Mouse (Mus musculus) small intestine, adult 2 months (tissue): ENCODE data around the gene Knstrn.

Source experiments
- CTCF ChIP-seq: fragments of 200-500 bp; IDR thresholded peaks from 2 replicates; pipeline ENCODE4 v1.5.1; 2012; ENCODE audit warnings: low read depth, mild to moderate bottlenecking, control low read depth, inconsistent platforms, low read length, moderate library complexity, mixed read lengths; ENCODE audit not compliant: insufficient replicate concordance, insufficient read length; ENCODE audit errors: extremely low read depth
- POLR2A ChIP-seq: fragments of 200-500 bp; IDR thresholded peaks from 2 replicates; pipeline ENCODE4 v1.6.1; 2012; ENCODE audit warnings: low read depth, mild to moderate bottlenecking, control low read depth, inconsistent platforms, low read length, moderate library complexity

DNA sequence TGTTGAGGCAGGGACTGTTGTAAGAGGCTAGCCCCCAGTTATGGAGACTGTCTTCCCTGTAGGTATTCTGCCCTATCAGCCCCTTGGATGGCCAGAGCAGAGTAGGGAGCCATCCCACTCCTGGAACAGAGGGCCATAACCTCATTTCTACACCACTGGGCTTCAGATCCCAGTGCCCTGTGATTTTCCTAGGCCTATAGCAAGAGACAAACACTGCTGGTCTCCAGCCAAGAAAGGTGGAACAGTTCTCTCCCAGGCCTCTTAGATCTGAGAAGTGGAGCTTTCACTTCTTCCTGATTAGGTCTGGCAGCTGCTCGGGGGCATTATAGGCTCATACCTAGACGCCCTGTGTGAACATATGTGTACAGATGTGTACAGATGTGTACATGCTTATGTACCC is 37.5 kb upstream of the Knstrn start:
- no peak for TF ChIP-seq CTCF
- no peak for TF ChIP-seq POLR2A
